Mouse (Mus musculus): ENCODE results near the gene Fcrl6. TPM values are rescaled to one million over a fixed set of nuclear protein-coding genes. Genes with fewer than 3 reads are reported as not detected.

Gene Fcrl6
- polyA plus RNA-seq, 1 experiment, result not detected

GRCm38 (mm10) chr1:172550551-172550951 lies 51.8 kb downstream of the Fcrl6 start:
- H3K36me3 ChIP-seq (ENCODE audit: control insufficient read depth, insufficient read depth), result no peaks in the 10 kb centered on the region
- TF ChIP-seq CEBPB (IDR thresholded peaks at IDR 0.05; ENCODE audit: insufficient read depth, poor library complexity, severe bottlenecking), result no peak
- no peak for TF ChIP-seq USF1 (IDR thresholded peaks at IDR 0.05; ENCODE audit: low read depth)
- no peak for TF ChIP-seq E2F4 (IDR thresholded peaks at IDR 0.05; ENCODE audit: insufficient read depth)
- TF ChIP-seq POLR2AphosphoS2 (IDR thresholded peaks at IDR 0.05; ENCODE audit: insufficient read length, low read depth), result no peak
- no peak for TF ChIP-seq REST (IDR thresholded peaks at IDR 0.05; ENCODE audit: insufficient read depth, insufficient read length)
- no peak for TF ChIP-seq TCF12 (IDR thresholded peaks at IDR 0.05; ENCODE audit: insufficient read depth, poor library complexity, severe bottlenecking)
- no peak for TF ChIP-seq SRF (IDR thresholded peaks at IDR 0.05; ENCODE audit: control insufficient read depth, insufficient read length, low read depth)
- TF ChIP-seq TCF3 (IDR thresholded peaks at IDR 0.05; ENCODE audit: insufficient read length, low read depth), result no peak
- TF ChIP-seq POLR2A (IDR thresholded peaks at IDR 0.05; ENCODE audit: insufficient read length, low read depth), result no peak
- no peak for TF ChIP-seq MYOG (IDR thresholded peaks at IDR 0.05; ENCODE audit: control insufficient read depth in 1 of 3, insufficient read depth in 1 of 3, insufficient read length in 2 of 3, low read depth in 2 of 3)
- TF ChIP-seq MYOD1 (IDR thresholded peaks at IDR 0.05; ENCODE audit: control insufficient read depth in 1 of 3, insufficient read length in 2 of 3, low read depth in 2 of 3), result no peak
- no peak for TF ChIP-seq MAX (IDR thresholded peaks at IDR 0.05; ENCODE audit: low read depth)
- H3ac ChIP-seq (ENCODE audit: control insufficient read depth, insufficient read length), result no peak overlapping the region
- H3K79me2 ChIP-seq (ENCODE audit: control insufficient read depth, insufficient read depth), result no peaks in the 10 kb centered on the region
- no peak overlapping the region for H3K4me2 ChIP-seq (ENCODE audit: low read depth)
- H3K27me3 ChIP-seq (ENCODE audit: control insufficient read depth, insufficient read depth, insufficient read length), result no peaks in the 10 kb centered on the region
- no peak overlapping the region for H3K4me3 ChIP-seq

- TF ChIP-seq SRF (IDR thresholded peaks at IDR 0.05; ENCODE audit: control insufficient read depth, insufficient read length, low read depth), result no peak
- TF ChIP-seq E2F4 (IDR thresholded peaks at IDR 0.05; ENCODE audit: insufficient read depth), result no peak
- no peak for TF ChIP-seq POLR2AphosphoS2 (IDR thresholded peaks at IDR 0.05; ENCODE audit: insufficient read length, low read depth)
- TF ChIP-seq MAX (IDR thresholded peaks at IDR 0.05; ENCODE audit: low read depth), result no peak
- TF ChIP-seq TCF3 (IDR thresholded peaks at IDR 0.05; ENCODE audit: insufficient read length, low read depth), result no peak
- TF ChIP-seq MYOD1 (IDR thresholded peaks at IDR 0.05; ENCODE audit: control insufficient read depth in 1 of 3, insufficient read length in 2 of 3, low read depth in 2 of 3), result no peak
- no peak for TF ChIP-seq USF1 (IDR thresholded peaks at IDR 0.05; ENCODE audit: low read depth)
- TF ChIP-seq CEBPB (IDR thresholded peaks at IDR 0.05; ENCODE audit: insufficient read depth, poor library complexity, severe bottlenecking), result no peak
- no peak for TF ChIP-seq MYOG (IDR thresholded peaks at IDR 0.05; ENCODE audit: control insufficient read depth in 1 of 3, insufficient read depth in 1 of 3, insufficient read length in 2 of 3, low read depth in 2 of 3)
- TF ChIP-seq REST (IDR thresholded peaks at IDR 0.05; ENCODE audit: insufficient read depth, insufficient read length), result no peak
- TF ChIP-seq TCF12 (IDR thresholded peaks at IDR 0.05; ENCODE audit: insufficient read depth, poor library complexity, severe bottlenecking), result no peak
- TF ChIP-seq POLR2A (IDR thresholded peaks at IDR 0.05; ENCODE audit: insufficient read length, low read depth), result no peak
- H3K79me2 ChIP-seq (ENCODE audit: control insufficient read depth, insufficient read depth), result no peaks in the 10 kb centered on the region
- no peak overlapping the region for H3K4me2 ChIP-seq (ENCODE audit: low read depth)
- H3K27me3 ChIP-seq (ENCODE audit: control insufficient read depth, insufficient read depth, insufficient read length), result no peaks in the 10 kb centered on the region
- H3K36me3 ChIP-seq (ENCODE audit: control insufficient read depth, insufficient read depth), result no peaks in the 10 kb centered on the region
- H3ac ChIP-seq (ENCODE audit: control insufficient read depth, insufficient read length), result no peak overlapping the region
- H3K4me3 ChIP-seq, result no peak overlapping the region
Observed at GRCm38 (mm10) chr1:172549717-172550116, 52.6 kb downstream of the Fcrl6 start.

GRCm38 (mm10) chr1:172549314-172549713 lies 53.0 kb downstream of the Fcrl6 start:
- Histone ChIP-seq H3K36me3 (ENCODE audit: control insufficient read depth, insufficient read depth) (no peaks in the 10 kb centered on the region), H3K4me2 (ENCODE audit: low read depth) (no peak overlapping the region), H3K27me3 (ENCODE audit: control insufficient read depth, insufficient read depth, insufficient read length) (no peaks in the 10 kb centered on the region), H3ac (ENCODE audit: control insufficient read depth, insufficient read length) (no peak overlapping the region), H3K79me2 (ENCODE audit: control insufficient read depth, insufficient read depth) (no peaks in the 10 kb centered on the region), H3K4me3 (no peak overlapping the region)
- no peak for TF ChIP-seq TCF3 (IDR thresholded peaks at IDR 0.05; ENCODE audit: insufficient read length, low read depth)
- TF ChIP-seq MYOG (IDR thresholded peaks at IDR 0.05; ENCODE audit: control insufficient read depth in 1 of 3, insufficient read depth in 1 of 3, insufficient read length in 2 of 3, low read depth in 2 of 3), result no peak
- TF ChIP-seq TCF12 (IDR thresholded peaks at IDR 0.05; ENCODE audit: insufficient read depth, poor library complexity, severe bottlenecking), result no peak
- TF ChIP-seq USF1 (IDR thresholded peaks at IDR 0.05; ENCODE audit: low read depth), result no peak

- Histone ChIP-seq H3K4me2 (ENCODE audit: low read depth) (no peak overlapping the region), H3K27me3 (ENCODE audit: control insufficient read depth, insufficient read depth, insufficient read length) (no peaks in the 10 kb centered on the region), H3K36me3 (ENCODE audit: control insufficient read depth, insufficient read depth) (no peaks in the 10 kb centered on the region), H3ac (ENCODE audit: control insufficient read depth, insufficient read length) (no peak overlapping the region), H3K4me3 (no peak overlapping the region), H3K79me2 (ENCODE audit: control insufficient read depth, insufficient read depth) (no peaks in the 10 kb centered on the region)
- TF ChIP-seq USF1 (IDR thresholded peaks at IDR 0.05; ENCODE audit: low read depth) (no peak), MAX (IDR thresholded peaks at IDR 0.05; ENCODE audit: low read depth) (no peak), POLR2A (IDR thresholded peaks at IDR 0.05; ENCODE audit: insufficient read length, low read depth) (no peak), E2F4 (IDR thresholded peaks at IDR 0.05; ENCODE audit: insufficient read depth) (no peak)
Observed at GRCm38 (mm10) chr1:172548501-172548900, 53.9 kb downstream of the Fcrl6 start.

Other genes starting within 250 kb of the Fcrl6 start
- gene Pigm, start 226.0 kb downstream of the Fcrl6 start, polyA plus RNA-seq (2012; fragmentation: generic; extraction: Trizol), result 2.7 TPM
- 4.7 TPM for gene Slamf9, start 127.2 kb downstream of the Fcrl6 start, polyA plus RNA-seq (2012; fragmentation: generic; extraction: Trizol)
- 0.77 TPM for gene Igsf9, start 120.8 kb downstream of the Fcrl6 start, polyA plus RNA-seq (2012; fragmentation: generic; extraction: Trizol)
- 393 TPM for gene Tagln2, start 102.5 kb downstream of the Fcrl6 start, polyA plus RNA-seq (2012; fragmentation: generic; extraction: Trizol)
- not detected for gene Cfap45, start 81.8 kb downstream of the Fcrl6 start, polyA plus RNA-seq (2012; fragmentation: generic; extraction: Trizol)
- not detected for gene Vsig8, start 46.6 kb downstream of the Fcrl6 start, polyA plus RNA-seq (2012; fragmentation: generic; extraction: Trizol)
- gene Slamf8, start 12.0 kb downstream of the Fcrl6 start, polyA plus RNA-seq (2012; fragmentation: generic; extraction: Trizol), result not detected
- gene Dusp23, start 30.4 kb upstream of the Fcrl6 start, polyA plus RNA-seq (2012; fragmentation: generic; extraction: Trizol), result 1.9 TPM
- not detected for gene Crp, start 95.5 kb upstream of the Fcrl6 start, polyA plus RNA-seq (2012; fragmentation: generic; extraction: Trizol)

Data from myocyte (in vitro differentiated cells).